Mouse (Mus musculus) bone marrow macrophage, adult 2 months (primary cell): ENCODE data around the gene Sstr2. TPM values are rescaled to one million over a fixed set of nuclear protein-coding genes. Genes with fewer than 3 reads are reported as not detected.

Source experiments
- H3K27ac ChIP-seq: 2 replicates; pipeline ENCODE4 v1.5.1; 2012; ENCODE audit warnings: low read depth, low read length; ENCODE audit not compliant: insufficient read depth
- H3K4me1 ChIP-seq: 2 replicates; pipeline ENCODE4 v1.6.1; 2012; ENCODE audit warnings: low read length; ENCODE audit not compliant: control insufficient read depth, insufficient read depth
- H3K4me3 ChIP-seq: 2 replicates; pipeline ENCODE4 v1.5.1; 2012; ENCODE audit warnings: mild to moderate bottlenecking, low read length, moderate library complexity; ENCODE audit not compliant: insufficient read depth
- CTCF ChIP-seq: IDR thresholded peaks from 2 replicates; pipeline ENCODE4 v1.5.1; 2012; ENCODE audit warnings: low read depth, mild to moderate bottlenecking, low read length, moderate library complexity
- POLR2A ChIP-seq: IDR thresholded peaks from 2 replicates; pipeline ENCODE4 v1.6.1; 2012; ENCODE audit warnings: mild to moderate bottlenecking, low read depth, low read length, borderline replicate concordance
- polyA plus RNA-seq: library from polyadenylated mRNA; stranded (reverse); fragments of >200 nt; gene quantifications from 2 replicates; pipeline ENCODE4 v1.2.4, GENCODE M21; 2012; ENCODE audit not compliant: missing spikeins, insufficient read depth, insufficient read length

Sstr2 gene
- polyA plus RNA-seq, 1 experiment, result not detected

GRCm38 (mm10) chr11:113600526-113601245, 18.5 kb upstream of the Sstr2 start:
- no peaks in the 10 kb centered on the region for H3K4me1 ChIP-seq
- no peak overlapping the region for H3K4me3 ChIP-seq
- H3K27ac ChIP-seq, result no peak overlapping the region
- no peak for TF ChIP-seq POLR2A
- TF ChIP-seq CTCF, result no peak

- Histone ChIP-seq H3K4me1 (no peaks in the 10 kb centered on the region), H3K4me3 (no peak overlapping the region)
- TF ChIP-seq POLR2A, result no peak
- TF ChIP-seq CTCF, result no peak
Measured at GRCm38 (mm10) chr11:113601616-113602343, 17.4 kb upstream of the Sstr2 start.

GRCm38 (mm10) chr11:113607556-113607955, 11.6 kb upstream of the Sstr2 start:
- TF ChIP-seq CTCF (no peak), POLR2A (no peak)
- Histone ChIP-seq H3K4me3 (no peak overlapping the region), H3K4me1 (no peaks in the 10 kb centered on the region)

More at GRCm38 (mm10) chr11:113601616-113602343, 17.4 kb upstream of the Sstr2 start:
- H3K27ac ChIP-seq, result no peak overlapping the region

GRCm38 (mm10) chr11:113609581-113609980, 9.6 kb upstream of the Sstr2 start:
- Histone ChIP-seq H3K4me1 (no peaks in the 10 kb centered on the region), H3K4me3 (no peak overlapping the region), H3K27ac (no peak overlapping the region)
- TF ChIP-seq POLR2A (no peak), CTCF (no peak)

More at GRCm38 (mm10) chr11:113607556-113607955, 11.6 kb upstream of the Sstr2 start:
- H3K27ac ChIP-seq, result no peak overlapping the region

GRCm38 (mm10) chr11:113610266-113610665, 8.9 kb upstream of the Sstr2 start:
- H3K4me3 ChIP-seq, result no peak overlapping the region
- H3K4me1 ChIP-seq, result no peaks in the 10 kb centered on the region
- TF ChIP-seq POLR2A, result no peak
- no peak for TF ChIP-seq CTCF
- no peak overlapping the region for H3K27ac ChIP-seq

- Histone ChIP-seq H3K4me1 (no peaks in the 10 kb centered on the region), H3K27ac (no peak overlapping the region), H3K4me3 (no peak overlapping the region)
- TF ChIP-seq CTCF, result no peak
- TF ChIP-seq POLR2A, result no peak
Measured at GRCm38 (mm10) chr11:113611112-113611646, 8.0 kb upstream of the Sstr2 start.

- no peak for TF ChIP-seq POLR2A
- TF ChIP-seq CTCF, result peak; percentile 57; the same call in 1 of the 2 replicates
- Histone ChIP-seq H3K4me3 (no peak overlapping the region), H3K27ac (no peak overlapping the region)
Measured at GRCm38 (mm10) chr11:113611664-113612611, 7.2 kb upstream of the Sstr2 start.

GRCm38 (mm10) chr11:113614476-113614875, 4.7 kb upstream of the Sstr2 start:
- Histone ChIP-seq H3K4me3 (no peak overlapping the region), H3K27ac (no peak overlapping the region), H3K4me1 (no peaks in the 10 kb centered on the region)
- TF ChIP-seq CTCF (no peak), POLR2A (no peak)

More at GRCm38 (mm10) chr11:113611664-113612611, 7.2 kb upstream of the Sstr2 start:
- no peaks in the 10 kb centered on the region for H3K4me1 ChIP-seq
